Mouse (Mus musculus) heart, adult 2 months (tissue): ENCODE measurements around the gene Gpr156. TPM values are rescaled to one million over a fixed set of nuclear protein-coding genes. Genes with fewer than 3 reads are reported as not detected.

Source experiments
- DNase-seq, 2 experiments: peaks; one replicate each; pipeline ENCODE4 v3.0.0; 2021
- H3K27ac ChIP-seq: fragments of 200-600 bp; 2 replicates; pipeline ENCODE4 v1.8.1; 2022
- H3K27me3 ChIP-seq: fragments of 200-500 bp; 2 replicates; pipeline ENCODE4 v1.6.1; 2012; ENCODE audit warnings: mild to moderate bottlenecking, low read length, inconsistent platforms, mixed read lengths; ENCODE audit not compliant: control insufficient read depth, insufficient read depth
- H3K36me3 ChIP-seq: fragments of 200-500 bp; 2 replicates; pipeline ENCODE4 v1.6.1; 2012; ENCODE audit warnings: low read length, inconsistent platforms; ENCODE audit not compliant: control insufficient read depth, insufficient read depth
- H3K4me1 ChIP-seq: fragments of 200-500 bp; 2 replicates; pipeline ENCODE4 v1.6.1; 2011; ENCODE audit warnings: low read length; ENCODE audit not compliant: control insufficient read depth, insufficient read depth
- H3K4me3 ChIP-seq: fragments of 200-600 bp; 2 replicates; pipeline ENCODE4 v1.8.1; 2022
- H3K79me2 ChIP-seq: fragments of 200-500 bp; replicated peaks from 2 replicates; pipeline ENCODE4 v1.6.1; 2012; ENCODE audit warnings: mild to moderate bottlenecking, inconsistent platforms, low read length, moderate library complexity, mixed read lengths; ENCODE audit not compliant: control insufficient read depth, insufficient read depth
- H3K9ac ChIP-seq: fragments of 200-500 bp; 2 replicates; pipeline ENCODE4 v1.6.1; 2012; ENCODE audit warnings: low read depth, mild to moderate bottlenecking, control low read depth, inconsistent platforms, low read length, mixed read lengths
- CTCF ChIP-seq: fragments of 200-600 bp; IDR thresholded peaks from 2 replicates; pipeline ENCODE4 v1.8.1; 2022; ENCODE audit warnings: antibody characterized with exemption, mild to moderate bottlenecking, moderate library complexity
- EP300 ChIP-seq: fragments of 200-500 bp; IDR thresholded peaks from 2 replicates; pipeline ENCODE4 v1.6.1; 2011; ENCODE audit warnings: low read depth, low read length, control low read depth; ENCODE audit not compliant: insufficient read depth
- POLR2A ChIP-seq: fragments of 200-500 bp; IDR thresholded peaks from 2 replicates; pipeline ENCODE4 v1.6.1; 2011; ENCODE audit warnings: mild to moderate bottlenecking, low read depth, low read length, control low read depth; ENCODE audit not compliant: insufficient read depth
- WGBS: fragments of 180-500 bp; shearing (Covaris S2); methylation state at CpG from one replicate; pipeline ENCODE4 v1.1.7; 2018; 5-methylcytosine and 5-hydroxymethylcytosine counted together
- intact Hi-C: fragments of 180-260 bp; cut with DNase I; formaldehyde crosslinking; loops from one replicate; pipeline ENCODE4 v1.15.1; 2025
- polyA plus RNA-seq: library from polyadenylated mRNA; depleted of rRNA; stranded (reverse); fragments of >200 nt; gene quantifications from 2 replicates; pipeline ENCODE4 v1.2.3, GENCODE M21; 2012
- total RNA-seq, 2 experiments: library from RNA; stranded (reverse); gene quantifications; 2 replicates each; pipeline ENCODE4 v1.2.3; 2021

Gpr156 gene
- total and polyA plus RNA-seq, 3 experiments = 0.02 to 0.07 TPM; not detected in 1

DNA sequence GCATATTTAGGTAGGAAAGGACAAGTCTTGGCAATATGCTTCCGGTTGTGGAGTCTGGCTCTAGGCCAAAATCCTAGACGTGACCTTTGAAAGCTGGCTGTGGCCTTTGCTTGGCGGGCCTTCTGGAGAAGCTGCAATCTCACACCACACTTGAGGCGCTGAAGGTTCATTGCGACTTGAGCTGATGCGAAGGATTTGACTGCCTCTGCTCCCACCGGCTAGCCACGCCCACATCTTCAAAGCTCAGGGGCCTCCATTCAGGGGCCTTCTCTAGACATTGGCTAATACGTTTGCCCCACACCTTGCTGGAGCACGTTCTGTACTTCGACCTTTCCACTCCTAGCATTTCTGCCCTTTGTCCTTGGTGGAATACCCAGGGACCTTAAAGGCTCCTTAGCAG is 15.0 kb upstream of the Gpr156 start:
- no peak overlapping the region for H3K27ac ChIP-seq
- 71% methylated on average over 11 of the region's 11 CpGs for WGBS
- no peaks in the 10 kb centered on the region for H3K27me3 ChIP-seq
- no peak for TF ChIP-seq CTCF
- TF ChIP-seq EP300 = no peak
- no peak for TF ChIP-seq POLR2A
- no peak for DNase-seq
- H3K4me3 ChIP-seq = no peak overlapping the region
- H3K4me1 ChIP-seq = no peaks in the 10 kb centered on the region
- H3K79me2 ChIP-seq = no peaks in the 10 kb centered on the region
- H3K9ac ChIP-seq = no peak overlapping the region
- no peaks in the 10 kb centered on the region for H3K36me3 ChIP-seq
- intact Hi-C loops = no loop called here

DNA sequence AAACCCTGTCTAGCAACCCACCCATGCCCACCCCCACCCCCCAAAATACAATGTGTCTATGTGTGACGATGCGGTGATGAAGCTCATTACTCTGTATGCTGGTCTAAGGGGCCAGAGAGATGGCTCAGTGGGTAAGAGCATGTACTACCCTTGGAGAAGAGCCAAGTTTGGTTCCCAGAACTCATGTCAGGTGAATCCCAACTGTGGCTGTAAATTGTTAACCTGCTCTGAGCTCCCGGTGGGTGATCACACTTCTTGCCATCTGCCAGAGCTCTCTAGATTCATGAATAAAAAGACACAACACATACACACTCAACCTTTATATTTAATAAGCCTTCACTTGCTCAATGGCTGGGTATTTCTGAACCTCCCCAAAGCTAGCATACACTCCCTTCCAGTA is 9.8 kb upstream of the Gpr156 start:
- Histone ChIP-seq H3K36me3 (no peaks in the 10 kb centered on the region), H3K27me3 (no peaks in the 10 kb centered on the region), H3K4me3 (no peak overlapping the region), H3K9ac (no peak overlapping the region), H3K27ac (no peak overlapping the region), H3K4me1 (no peaks in the 10 kb centered on the region), H3K79me2 (no peaks in the 10 kb centered on the region)
- intact Hi-C loops = no loop called here
- no peak for DNase-seq
- no peak for TF ChIP-seq POLR2A
- TF ChIP-seq EP300 = no peak
- no peak for TF ChIP-seq CTCF
- WGBS = 89% methylated on average over 3 of the region's 3 CpGs

DNA sequence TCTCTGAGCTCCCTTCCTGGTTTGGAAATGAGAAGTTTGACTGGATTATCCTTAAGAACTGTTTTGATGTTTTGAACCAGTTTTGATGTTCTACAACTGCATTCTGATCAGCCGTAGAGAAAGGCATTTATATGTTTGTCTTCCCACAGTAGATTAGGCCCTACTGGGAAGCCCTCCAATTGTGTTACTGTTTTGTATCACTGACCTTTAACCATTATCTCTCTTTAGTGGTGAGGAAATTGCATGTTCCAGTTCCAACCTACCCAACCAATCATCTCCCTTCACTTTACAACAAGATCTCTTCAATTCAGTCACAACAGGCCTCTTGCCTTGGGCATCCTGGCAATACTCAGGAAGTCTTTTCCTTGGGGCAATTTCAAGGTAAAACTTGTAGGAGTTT is 5.2 kb upstream of the Gpr156 start:
- peaks cover under 1% of the 10 kb centered on the region; the same call in 1 of the 2 replicates for H3K27me3 ChIP-seq
- no peak overlapping the region for H3K9ac ChIP-seq
- no peaks in the 10 kb centered on the region for H3K36me3 ChIP-seq
- intact Hi-C loops = no loop called here
- H3K4me3 ChIP-seq = no peak overlapping the region
- no peak for DNase-seq
- H3K27ac ChIP-seq = no peak overlapping the region
- H3K4me1 ChIP-seq = no peaks in the 10 kb centered on the region
- WGBS = 37% methylated on average over 1 of the region's 1 CpGs
- no peak for TF ChIP-seq CTCF
- no peak for TF ChIP-seq EP300
- no peak for TF ChIP-seq POLR2A
- no peaks in the 10 kb centered on the region for H3K79me2 ChIP-seq

DNA sequence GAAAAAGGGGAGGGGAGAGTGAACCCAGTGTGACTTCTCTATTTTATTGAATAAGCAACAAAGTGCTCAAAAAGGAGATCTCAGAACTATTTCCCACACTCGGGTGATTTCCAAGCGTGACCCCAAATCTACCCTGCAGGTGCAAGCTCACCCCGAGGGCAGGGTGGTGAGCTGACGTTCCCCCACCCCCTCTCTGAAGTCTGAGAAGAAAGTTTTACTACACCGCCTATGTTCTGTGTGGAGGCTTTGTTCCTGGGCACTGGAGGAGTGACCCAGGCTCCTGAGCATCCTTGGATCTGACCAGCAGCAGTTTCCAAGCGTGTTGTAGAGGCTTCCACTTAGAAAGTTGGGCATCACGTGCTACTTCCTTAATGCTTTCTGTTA is 514 bp downstream of the Gpr156 start:
- TF ChIP-seq POLR2A = no peak
- TF ChIP-seq EP300 = no peak
- H3K9ac ChIP-seq = no peak overlapping the region
- H3K27me3 ChIP-seq = peaks cover 3% of the 10 kb centered on the region; the same call in 1 of the 2 replicates
- intact Hi-C loops = no loop called here
- no peaks in the 10 kb centered on the region for H3K36me3 ChIP-seq
- H3K4me3 ChIP-seq = no peak overlapping the region
- DNase-seq = no peak
- H3K4me1 ChIP-seq = no peaks in the 10 kb centered on the region
- 60% methylated on average over 7 of the region's 7 CpGs for WGBS
- no peak overlapping the region for H3K27ac ChIP-seq
- no peaks in the 10 kb centered on the region for H3K79me2 ChIP-seq

DNA sequence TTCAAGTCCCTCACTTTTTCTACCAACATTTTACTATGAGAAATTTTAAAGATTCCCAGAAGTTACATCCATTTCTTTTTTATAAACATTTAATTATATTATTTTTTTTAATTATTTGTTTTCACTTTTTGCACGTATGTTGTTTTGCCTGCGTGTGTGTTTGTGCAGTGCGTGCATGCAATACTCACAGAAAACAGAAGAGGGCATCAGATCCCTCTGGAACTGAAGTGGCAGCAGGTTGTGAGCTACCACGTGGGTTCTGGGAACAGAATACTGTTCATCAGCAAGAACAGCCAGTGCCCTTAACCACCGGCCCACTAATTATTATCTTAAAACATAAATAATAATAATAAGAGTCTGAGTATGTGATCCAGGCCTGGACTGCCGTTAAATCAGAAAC is 2.7 kb downstream of the Gpr156 start:
- no peak for DNase-seq
- TF ChIP-seq CTCF (0 out of 2 replicates have a peak, but pooled peaks have one; percentile 21), POLR2A (no peak), EP300 (no peak)
- Histone ChIP-seq H3K4me1 (no peaks in the 10 kb centered on the region), H3K79me2 (no peaks in the 10 kb centered on the region), H3K9ac (no peak overlapping the region), H3K4me3 (no peak overlapping the region), H3K27me3 (peaks cover 3% of the 10 kb centered on the region; the same call in 1 of the 2 replicates), H3K36me3 (no peaks in the 10 kb centered on the region), H3K27ac (no peak overlapping the region)
- intact Hi-C loops = no loop called here
- WGBS = 90% methylated on average over 6 of the region's 6 CpGs

DNA sequence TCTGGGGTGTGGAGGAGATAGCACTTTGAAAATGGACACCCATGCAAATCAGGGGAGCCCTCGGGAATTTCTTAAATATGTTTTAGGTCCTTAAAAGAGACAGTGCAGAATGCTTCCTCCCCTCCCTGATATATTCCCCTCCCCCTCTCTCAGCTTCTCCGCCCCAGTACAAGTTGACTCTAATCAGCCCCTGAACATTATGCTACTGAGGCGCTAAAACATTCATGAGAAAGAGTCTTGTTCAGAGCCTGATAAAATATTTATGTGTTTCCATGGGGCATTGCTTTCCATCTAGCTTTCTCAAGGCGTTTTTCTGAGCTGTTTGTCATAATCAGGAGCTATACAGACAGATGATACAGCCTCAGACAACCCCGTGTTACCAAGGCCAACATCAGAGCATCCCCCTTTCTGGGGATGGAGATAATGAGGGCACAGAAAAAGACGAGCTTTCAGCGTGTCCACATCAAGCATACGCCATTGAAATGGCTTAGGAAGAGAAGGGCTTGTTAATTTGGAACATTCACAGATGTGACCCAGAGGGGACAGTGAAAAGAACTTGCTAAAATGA is 4.6 kb downstream of the Gpr156 start:
- peaks cover 3% of the 10 kb centered on the region; the same call in 1 of the 2 replicates for H3K27me3 ChIP-seq
- no peak overlapping the region for H3K4me3 ChIP-seq
- H3K9ac ChIP-seq = no peak overlapping the region
- TF ChIP-seq CTCF (no peak), POLR2A (no peak), EP300 (no peak)
- H3K27ac ChIP-seq = no peak overlapping the region
- intact Hi-C loops = no loop called here
- WGBS = 67% methylated on average over 8 of the region's 8 CpGs
- H3K4me1 ChIP-seq = no peaks in the 10 kb centered on the region
- no peaks in the 10 kb centered on the region for H3K79me2 ChIP-seq
- H3K36me3 ChIP-seq = no peaks in the 10 kb centered on the region
- DNase-seq = no peak
